Mouse (Mus musculus) thymus, postnatal 36 days (tissue): ENCODE data around the gene Hoxb7.

ENCODE experiments used
- DNase-seq, 2 experiments: peaks; one replicate each; pipeline ENCODE4 v3.0.0; 2022; ENCODE audit warnings: mixed read lengths in 2 of 2

Hoxb7 gene

GRCm38 (mm10) chr11:96285771-96286738 is at the start of gene Hoxb7:
Hoxb7 (plus strand) TSS chr11:96286623.
- no peak for DNase-seq

GRCm38 (mm10) chr11:96240211-96240610 is 46.2 kb upstream of the Hoxb7 start:
- DNase-seq, result peak; percentile 13 to 15

- no peak for DNase-seq
Measured at GRCm38 (mm10) chr11:96250901-96251300, 35.5 kb upstream of the Hoxb7 start.

GRCm38 (mm10) chr11:96251480-96252031 is 34.9 kb upstream of the Hoxb7 start:
- no peak for DNase-seq

- DNase-seq, result no peak
Measured at GRCm38 (mm10) chr11:96252541-96253120, 33.8 kb upstream of the Hoxb7 start.

GRCm38 (mm10) chr11:96254221-96254620 is 32.2 kb upstream of the Hoxb7 start:
- no peak for DNase-seq

- DNase-seq, result no peak
Measured at GRCm38 (mm10) chr11:96255111-96255995, 31.1 kb upstream of the Hoxb7 start.

GRCm38 (mm10) chr11:96255996-96256445 is 30.4 kb upstream of the Hoxb7 start:
- DNase-seq, result no peak

- no peak for DNase-seq
Measured at GRCm38 (mm10) chr11:96257141-96257540, 29.3 kb upstream of the Hoxb7 start.

GRCm38 (mm10) chr11:96259038-96259437 is 27.4 kb upstream of the Hoxb7 start:
- DNase-seq, result no peak

GRCm38 (mm10) chr11:96259511-96259910 is 26.9 kb upstream of the Hoxb7 start:
- no peak for DNase-seq

GRCm38 (mm10) chr11:96260310-96260970 is 26.0 kb upstream of the Hoxb7 start:
- no peak for DNase-seq

GRCm38 (mm10) chr11:96261323-96261890 is 25.0 kb upstream of the Hoxb7 start:
- peak; percentile 51 to 63 for DNase-seq

GRCm38 (mm10) chr11:96262262-96262830 is 24.1 kb upstream of the Hoxb7 start:
- no peak for DNase-seq

- no peak for DNase-seq
Measured at GRCm38 (mm10) chr11:96263636-96264389, 22.6 kb upstream of the Hoxb7 start.

- DNase-seq, result no peak
Measured at GRCm38 (mm10) chr11:96264390-96265020, 21.9 kb upstream of the Hoxb7 start.

- no peak for DNase-seq
Measured at GRCm38 (mm10) chr11:96265954-96266353, 20.5 kb upstream of the Hoxb7 start.

GRCm38 (mm10) chr11:96267021-96267920 is 19.2 kb upstream of the Hoxb7 start:
- DNase-seq, result no peak
